Mouse (Mus musculus) liver, postnatal 0 days (tissue): ENCODE measurements at regions not wholly inside any gene's neighbourhood (a gene's known extent, or its start where the extent isn't known, plus 50 kb on each side); places are given as distances from the start of the nearest gene placed in this dataset.

Experiments used
- CTCF ChIP-seq: sonication (generic); IDR thresholded peaks from 2 replicates; pipeline ENCODE4 v1.5.1; 2016; ENCODE audit warnings: antibody characterized with exemption, low read depth
- EP300 ChIP-seq: IDR thresholded peaks from 2 replicates; pipeline ENCODE4 v1.6.1; 2016; ENCODE audit warnings: antibody characterized with exemption, low read depth, mild to moderate bottlenecking

DNA sequence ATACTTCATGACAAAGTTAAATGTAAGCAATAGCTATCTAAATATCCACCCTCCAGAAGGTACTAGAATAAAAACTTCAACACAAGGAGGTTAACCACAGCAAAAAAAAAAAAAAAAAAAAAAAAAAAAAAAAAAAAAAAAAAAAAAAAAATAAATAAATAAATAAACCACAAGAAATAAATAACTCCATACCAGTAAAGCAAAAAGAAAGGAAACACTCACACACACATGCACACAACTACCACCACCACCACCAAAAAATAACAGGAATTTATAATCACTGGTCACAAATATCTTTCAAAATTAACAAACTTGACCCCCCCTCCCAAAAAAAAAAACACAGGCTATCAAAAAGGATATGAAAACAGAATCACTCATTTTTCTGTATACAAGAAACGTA is 180.4 kb downstream of the Etv1 start:
- TF ChIP-seq CTCF = no peak
- TF ChIP-seq EP300 = no peak
